Mouse (Mus musculus) liver, adult 2 months (tissue): ENCODE measurements around the gene Zfp398. TPM values are rescaled to one million over a fixed set of nuclear protein-coding genes. Genes with fewer than 3 reads are reported as not detected.

ENCODE experiments used
- DNase-seq: peaks from one replicate; pipeline ENCODE4 v3.0.0-alpha.2; 2011; ENCODE audit warnings: low read depth, low spot score; ENCODE audit errors: extremely low read depth
- H3K27ac ChIP-seq: fragments of 200-500 bp; replicated peaks from 2 replicates; pipeline ENCODE4 v1.5.1; 2012; ENCODE audit warnings: low read depth, mild to moderate bottlenecking, control low read depth, inconsistent platforms, low read length; ENCODE audit not compliant: insufficient read depth
- H3K27me3 ChIP-seq: fragments of 200-500 bp; 2 replicates; pipeline ENCODE4 v1.6.1; 2012; ENCODE audit warnings: mild to moderate bottlenecking, moderate library complexity, low read length, inconsistent platforms; ENCODE audit not compliant: control insufficient read depth, insufficient read depth
- H3K36me3 ChIP-seq: fragments of 200-500 bp; 2 replicates; pipeline ENCODE4 v1.6.1; 2012; ENCODE audit warnings: low read length, inconsistent platforms; ENCODE audit not compliant: control insufficient read depth, insufficient read depth
- H3K4me1 ChIP-seq: fragments of 200-500 bp; 2 replicates; pipeline ENCODE4 v1.6.1; 2011; ENCODE audit warnings: low read length; ENCODE audit not compliant: control insufficient read depth, insufficient read depth
- H3K4me3 ChIP-seq: fragments of 200-500 bp; 2 replicates; pipeline ENCODE4 v1.5.1; 2011; ENCODE audit warnings: low read depth, mild to moderate bottlenecking, control low read depth, low read length, moderate library complexity; ENCODE audit not compliant: insufficient read depth
- H3K79me2 ChIP-seq: fragments of 200-500 bp; 2 replicates; pipeline ENCODE4 v1.6.1; 2012; ENCODE audit warnings: inconsistent platforms, mild to moderate bottlenecking, low read length, moderate library complexity; ENCODE audit not compliant: control insufficient read depth, insufficient read depth
- H3K9ac ChIP-seq: fragments of 200-500 bp; 2 replicates; pipeline ENCODE4 v1.6.1; 2012; ENCODE audit warnings: low read depth, mild to moderate bottlenecking, control low read depth, inconsistent platforms, low read length
- CTCF ChIP-seq: fragments of 200-500 bp; IDR thresholded peaks from 2 replicates; pipeline ENCODE4 v1.5.1; 2011; ENCODE audit warnings: low read depth, low read length, control low read depth
- POLR2A ChIP-seq: fragments of 200-500 bp; IDR thresholded peaks from 2 replicates; pipeline ENCODE4 v1.6.1; 2011; ENCODE audit warnings: low read length, control low read depth; ENCODE audit not compliant: insufficient read depth; ENCODE audit errors: extremely low read depth
- WGBS: fragments of 180-500 bp; shearing (Covaris S2); methylation state at CpG from one replicate; pipeline ENCODE4 v1.1.7; 2018; 5-methylcytosine and 5-hydroxymethylcytosine counted together
- polyA plus RNA-seq: library from polyadenylated mRNA; depleted of rRNA; stranded (reverse); fragments of >200 nt; gene quantifications from 2 replicates; pipeline ENCODE4 v1.2.3, GENCODE M21; 2012
- total RNA-seq: library from RNA; depleted of rRNA; stranded (reverse); fragments of >200 nt; gene quantifications from 2 replicates; pipeline ENCODE4 v1.2.3, GENCODE M21; 2014

Gene Zfp398
- total and polyA plus RNA-seq, 2 experiments = 4.0 to 4.5 TPM

- no peak for DNase-seq
- no peak overlapping the region for H3K4me3 ChIP-seq
- H3K27me3 ChIP-seq = no peaks in the 10 kb centered on the region
- 91% methylated on average over 44 of the region's 44 CpGs for WGBS
- no peak for TF ChIP-seq POLR2A
- no peak for TF ChIP-seq CTCF
- H3K36me3 ChIP-seq = peaks cover 29% of the 10 kb centered on the region
- H3K9ac ChIP-seq = no peak overlapping the region
- H3K4me1 ChIP-seq = no peaks in the 10 kb centered on the region
- H3K79me2 ChIP-seq = no peaks in the 10 kb centered on the region
- H3K27ac ChIP-seq = no peak overlapping the region
Observed at GRCm38 (mm10) chr6:47904917-47905695, 69.6 kb downstream of the Zfp398 start.

GRCm38 (mm10) chr6:47906326-47906725, 70.9 kb downstream of the Zfp398 start:
- Histone ChIP-seq H3K9ac (no peak overlapping the region), H3K4me1 (no peaks in the 10 kb centered on the region), H3K27me3 (no peaks in the 10 kb centered on the region), H3K4me3 (no peak overlapping the region), H3K27ac (no peak overlapping the region), H3K79me2 (no peaks in the 10 kb centered on the region), H3K36me3 (peaks cover 25% of the 10 kb centered on the region)
- TF ChIP-seq CTCF (no peak), POLR2A (no peak)
- DNase-seq = no peak
- 99% methylated on average over 5 of the region's 5 CpGs for WGBS

GRCm38 (mm10) chr6:47909007-47909406, 73.5 kb downstream of the Zfp398 start:
- Histone ChIP-seq H3K79me2 (no peaks in the 10 kb centered on the region), H3K27ac (no peak overlapping the region), H3K4me1 (no peaks in the 10 kb centered on the region), H3K4me3 (no peak overlapping the region), H3K27me3 (no peaks in the 10 kb centered on the region), H3K36me3 (peaks cover 8% of the 10 kb centered on the region; the same call in 1 of the 2 replicates), H3K9ac (no peak overlapping the region)
- 94% methylated on average over 1 of the region's 1 CpGs for WGBS
- TF ChIP-seq POLR2A = no peak
- no peak for TF ChIP-seq CTCF
- no peak for DNase-seq

- Histone ChIP-seq H3K4me3 (no peak overlapping the region), H3K9ac (no peak overlapping the region), H3K4me1 (no peaks in the 10 kb centered on the region), H3K27me3 (no peaks in the 10 kb centered on the region), H3K36me3 (no peaks in the 10 kb centered on the region), H3K79me2 (no peaks in the 10 kb centered on the region), H3K27ac (no peak overlapping the region)
- no peak for DNase-seq
- TF ChIP-seq CTCF = no peak
- no peak for TF ChIP-seq POLR2A
- 56% methylated on average over 1 of the region's 1 CpGs for WGBS
Observed at GRCm38 (mm10) chr6:47911650-47912049, 76.2 kb downstream of the Zfp398 start.

- H3K27me3 ChIP-seq = no peaks in the 10 kb centered on the region
- no peak overlapping the region for H3K4me3 ChIP-seq
- no peaks in the 10 kb centered on the region for H3K36me3 ChIP-seq
- DNase-seq = no peak
- no peak overlapping the region for H3K27ac ChIP-seq
- TF ChIP-seq CTCF (no peak), POLR2A (no peak)
- WGBS = 60% methylated on average over 3 of the region's 3 CpGs
- H3K4me1 ChIP-seq = no peaks in the 10 kb centered on the region
- H3K9ac ChIP-seq = no peak overlapping the region
- H3K79me2 ChIP-seq = no peaks in the 10 kb centered on the region
Observed at GRCm38 (mm10) chr6:47912991-47913390, 77.5 kb downstream of the Zfp398 start.

GRCm38 (mm10) chr6:47917051-47917450, 81.6 kb downstream of the Zfp398 start:
- Histone ChIP-seq H3K4me1 (peaks cover 6% of the 10 kb centered on the region), H3K27ac (no peak overlapping the region), H3K79me2 (peaks cover 6% of the 10 kb centered on the region; the same call in 1 of the 2 replicates), H3K27me3 (no peaks in the 10 kb centered on the region), H3K4me3 (no peak overlapping the region), H3K36me3 (no peaks in the 10 kb centered on the region), H3K9ac (no peak overlapping the region)
- WGBS = 74% methylated on average over 5 of the region's 5 CpGs
- DNase-seq = no peak
- TF ChIP-seq POLR2A (no peak), CTCF (no peak)
